Comparison of ENCODE assay signal across 8 mouse cellular contexts in the genomic region with DNA sequence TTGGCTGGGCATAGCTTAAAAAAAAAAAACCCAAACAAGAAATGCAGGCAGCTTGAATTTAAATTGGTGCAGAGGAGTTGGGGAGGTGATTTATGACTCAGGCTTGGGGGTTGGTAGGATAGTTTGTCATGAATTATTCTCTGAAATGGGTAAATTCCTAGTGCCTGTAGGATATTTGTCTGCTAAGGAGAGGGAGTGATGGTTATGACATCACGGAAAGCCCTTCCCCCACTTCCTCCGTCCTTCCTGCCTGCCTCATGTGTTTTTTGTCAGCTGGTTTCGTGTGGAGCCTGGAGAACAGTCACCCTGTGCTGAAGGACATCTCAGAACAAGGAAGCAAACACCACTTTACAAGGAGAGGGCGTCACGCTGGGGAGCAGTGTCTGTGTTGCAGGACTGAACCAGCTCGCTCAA. TPM values are rescaled to one million over a fixed set of nuclear protein-coding genes. Genes with fewer than 3 reads are reported as not detected.
A peak's percentile ranks its signal among the peaks of the same experiment; 100 is the strongest.
DNase-seq lines count a peak whose midpoint lies in the region; ATAC-seq and TF ChIP-seq lines count a peak whose summit lies in the region.

No protein-coding gene starts in this region.

- WGBS in midbrain, embryonic 13.5 days = 46% methylated on average over 6 of the region's 6 CpGs
- WGBS in midbrain, embryonic 15.5 days = 50% methylated on average over 6 of the region's 6 CpGs
- WGBS in heart, embryonic 14.5 days = under 1% methylated on average over 6 of the region's 6 CpGs
- 7% methylated on average over 6 of the region's 6 CpGs for WGBS in kidney, embryonic 15.5 days
- 64% methylated on average over 6 of the region's 6 CpGs for WGBS in liver, adult 2 months
- 32% methylated on average over 6 of the region's 6 CpGs for WGBS in neural tube, embryonic 13.5 days

- ATAC-seq in midbrain, embryonic 13.5 days = no peak
- ATAC-seq in midbrain, embryonic 15.5 days (replicated peaks) = no peak
- ATAC-seq in heart, embryonic 14.5 days (ENCODE audit: insufficient number of reproducible peaks, insufficient read depth, low FRiP score, low read depth) = peak; percentile 67
- ATAC-seq in kidney, embryonic 15.5 days (replicated peaks; ENCODE audit: low FRiP score) = peak; percentile 69; the same call in 1 of the 2 replicates
- no peak; the same call in 1 of the 2 replicates for ATAC-seq in neural tube, embryonic 13.5 days (ENCODE audit: low read depth)

- peak; percentile 53 for DNase-seq in c-Kit-positive CD71-negative TER-119-negative erythroid progenitor cells, embryonic 14.5 days (ENCODE audit: low read depth)
- peak; percentile 48 for DNase-seq in liver, adult 2 months (ENCODE audit: extremely low read depth, low read depth, low spot score)
- DNase-seq in thymus, postnatal 25 days = peak; percentile 66

- no peak overlapping the region for H3K4me2 ChIP-seq in midbrain, embryonic 13.5 days (replicated peaks)
- H3K4me2 ChIP-seq in midbrain, embryonic 15.5 days = no peak overlapping the region
- peak overlapping the region; percentile 40 for H3K4me2 ChIP-seq in heart, embryonic 14.5 days (ENCODE audit: low read length)
- H3K4me2 ChIP-seq in kidney, embryonic 15.5 days = peak overlapping the region; percentile 10
- H3K4me2 ChIP-seq in neural tube, embryonic 13.5 days = no peak overlapping the region

- H3K27ac ChIP-seq in midbrain, embryonic 13.5 days = peak overlapping the region; percentile 53; the same call in 1 of the 2 replicates
- H3K27ac ChIP-seq in midbrain, embryonic 15.5 days = no peak overlapping the region; the same call in 1 of the 2 replicates
- peak overlapping the region; percentile 65 to 82 for H3K27ac ChIP-seq in heart, embryonic 14.5 days (replicated peaks in 1 of 2; ENCODE audit: control insufficient read depth in 1 of 2, insufficient read depth in 1 of 2, low read depth in 2 of 2, low read length in 2 of 2)
- H3K27ac ChIP-seq in kidney, embryonic 15.5 days = peak overlapping the region; percentile 79
- no peak overlapping the region for H3K27ac ChIP-seq in liver, adult 2 months (replicated peaks; ENCODE audit: insufficient read depth, low read depth, low read length)
- H3K27ac ChIP-seq in neural tube, embryonic 13.5 days (replicated peaks) = peak overlapping the region; percentile 52

- no peak overlapping the region for H3K9ac ChIP-seq in midbrain, embryonic 13.5 days (replicated peaks)
- H3K9ac ChIP-seq in midbrain, embryonic 15.5 days = no peak overlapping the region
- peak overlapping the region; percentile 41 for H3K9ac ChIP-seq in heart, embryonic 14.5 days (ENCODE audit: low read length)
- H3K9ac ChIP-seq in kidney, embryonic 15.5 days = no peak overlapping the region
- H3K9ac ChIP-seq in liver, adult 2 months (ENCODE audit: low read depth, low read length) = no peak overlapping the region
- no peak overlapping the region for H3K9ac ChIP-seq in neural tube, embryonic 13.5 days

- H3K4me3 ChIP-seq in midbrain, embryonic 13.5 days (replicated peaks) = no peak overlapping the region
- no peak overlapping the region for H3K4me3 ChIP-seq in midbrain, embryonic 15.5 days
- no peak overlapping the region for H3K4me3 ChIP-seq in heart, embryonic 14.5 days (ENCODE audit: control insufficient read depth in 1 of 2, insufficient read depth in 1 of 2, low read depth in 1 of 2, low read length in 2 of 2)
- no peak overlapping the region for H3K4me3 ChIP-seq in kidney, embryonic 15.5 days (replicated peaks)
- H3K4me3 ChIP-seq in liver, adult 2 months (ENCODE audit: insufficient read depth, low read depth, low read length) = no peak overlapping the region
- no peak overlapping the region for H3K4me3 ChIP-seq in neural tube, embryonic 13.5 days

- no peak for TF ChIP-seq CTCF in liver, adult 2 months (IDR thresholded peaks at IDR 0.05; ENCODE audit: low read depth, low read length)

- peaks cover 68% of the 10 kb centered on the region for H3K4me1 ChIP-seq in midbrain, embryonic 13.5 days (replicated peaks)
- peaks cover 41% of the 10 kb centered on the region for H3K4me1 ChIP-seq in midbrain, embryonic 15.5 days
- peaks cover 30 to 91% of the 10 kb centered on the region in 2 experiments for H3K4me1 ChIP-seq in heart, embryonic 14.5 days (ENCODE audit: control insufficient read depth in 2 of 2, insufficient read depth in 2 of 2, low read length in 2 of 2)
- peaks cover 64% of the 10 kb centered on the region for H3K4me1 ChIP-seq in kidney, embryonic 15.5 days
- peaks cover 21% of the 10 kb centered on the region for H3K4me1 ChIP-seq in liver, adult 2 months (ENCODE audit: control insufficient read depth, insufficient read depth, low read length)
- peaks cover 68% of the 10 kb centered on the region for H3K4me1 ChIP-seq in neural tube, embryonic 13.5 days (replicated peaks)

- TF ChIP-seq POLR2A in liver, adult 2 months (IDR thresholded peaks at IDR 0.05; ENCODE audit: extremely low read depth, insufficient read depth, low read length) = no peak

- no peaks in the 10 kb centered on the region for H3K27me3 ChIP-seq in midbrain, embryonic 13.5 days
- no peaks in the 10 kb centered on the region for H3K27me3 ChIP-seq in midbrain, embryonic 15.5 days (replicated peaks)
- no peaks in the 10 kb centered on the region for H3K27me3 ChIP-seq in heart, embryonic 14.5 days (ENCODE audit: control insufficient read depth, insufficient read depth, low read length)
- H3K27me3 ChIP-seq in kidney, embryonic 15.5 days = no peaks in the 10 kb centered on the region
- H3K27me3 ChIP-seq in liver, adult 2 months (ENCODE audit: control insufficient read depth, insufficient read depth, low read length) = no peaks in the 10 kb centered on the region
- no peaks in the 10 kb centered on the region for H3K27me3 ChIP-seq in neural tube, embryonic 13.5 days

- H3K9me3 ChIP-seq in midbrain, embryonic 13.5 days = no peaks in the 10 kb centered on the region
- no peaks in the 10 kb centered on the region for H3K9me3 ChIP-seq in midbrain, embryonic 15.5 days
- no peaks in the 10 kb centered on the region for H3K9me3 ChIP-seq in heart, embryonic 14.5 days (ENCODE audit: control insufficient read depth, low read length)
- H3K9me3 ChIP-seq in kidney, embryonic 15.5 days (replicated peaks) = no peaks in the 10 kb centered on the region
- no peaks in the 10 kb centered on the region for H3K9me3 ChIP-seq in neural tube, embryonic 13.5 days

- no peaks in the 10 kb centered on the region for H3K36me3 ChIP-seq in midbrain, embryonic 13.5 days
- H3K36me3 ChIP-seq in midbrain, embryonic 15.5 days (replicated peaks) = no peaks in the 10 kb centered on the region
- H3K36me3 ChIP-seq in heart, embryonic 14.5 days (ENCODE audit: control insufficient read depth, insufficient read depth, low read length) = no peaks in the 10 kb centered on the region
- H3K36me3 ChIP-seq in kidney, embryonic 15.5 days = no peaks in the 10 kb centered on the region
- H3K36me3 ChIP-seq in liver, adult 2 months (ENCODE audit: control insufficient read depth, insufficient read depth, low read length) = no peaks in the 10 kb centered on the region
- no peaks in the 10 kb centered on the region for H3K36me3 ChIP-seq in neural tube, embryonic 13.5 days

- H3K79me2 ChIP-seq in liver, adult 2 months (ENCODE audit: control insufficient read depth, insufficient read depth, low read length) = peaks cover 66% of the 10 kb centered on the region

RNA-seq across cellular contexts. Expression of a gene that starts 31.7 kb away (rescaled TPM):
- polyA plus RNA-seq in midbrain, embryonic 13.5 days (2015; fragmentation: Nextera tagmentation; extraction: Ambion mirVana) = 11.7 and 12.7 TPM in 2 replicates
- 11.1 and 11.7 TPM in 2 replicates for polyA plus RNA-seq in midbrain, embryonic 15.5 days (2015; fragmentation: Nextera tagmentation; extraction: Ambion mirVana)
- polyA plus RNA-seq in heart, embryonic 14.5 days (2014; fragmentation: Nextera tagmentation; extraction: Ambion mirVana) = 12.2 and 12.3 TPM in 2 replicates
- 8.7 and 9.7 TPM in 2 replicates for polyA plus RNA-seq in kidney, embryonic 15.5 days (2015; fragmentation: Nextera tagmentation; extraction: Ambion mirVana)
- 12.2 and 12.6 TPM in 2 replicates for total RNA-seq in liver, adult 2 months (2014; rRNA removed)
- 10.9 and 13.6 TPM in 2 replicates for polyA plus RNA-seq in liver, adult 2 months (2012; rRNA removed)
- polyA plus RNA-seq in neural tube, embryonic 13.5 days (2015; fragmentation: Nextera tagmentation; extraction: Ambion mirVana) = 9.5 and 10.3 TPM in 2 replicates

Comparison
In these comparisons a context has a peak if more than half of its experiments do, and no peak if none do; other contexts are left out.
1. H3K27ac ChIP-seq: peak in midbrain, embryonic 13.5 days (single experiment), heart, embryonic 14.5 days (2 of 2), kidney, embryonic 15.5 days (single experiment) and neural tube, embryonic 13.5 days (single experiment); none in midbrain, embryonic 15.5 days (single experiment) and liver, adult 2 months (single experiment).
2. ATAC-seq: peak in heart, embryonic 14.5 days (single experiment) and kidney, embryonic 15.5 days (single experiment); none in midbrain, embryonic 13.5 days (single experiment), midbrain, embryonic 15.5 days (single experiment) and neural tube, embryonic 13.5 days (single experiment).
3. H3K4me2 ChIP-seq: peak in heart, embryonic 14.5 days (single experiment) and kidney, embryonic 15.5 days (single experiment); none in midbrain, embryonic 13.5 days (single experiment), midbrain, embryonic 15.5 days (single experiment) and neural tube, embryonic 13.5 days (single experiment).
4. Peak in every context shown above with its lines, with median percentiles within 50 percentile points of each other: DNase-seq.